ENCODE assay signal across 10 mouse cellular contexts in genomic region chr11:72343904-72344303, GRCm38 (mm10). TPM values are rescaled to one million over a fixed set of nuclear protein-coding genes. Genes with fewer than 3 reads are reported as not detected.
DNase-seq lines count a peak whose midpoint lies in the region; ATAC-seq and TF ChIP-seq lines count a peak whose summit lies in the region.
"Had no signal": no experiment of that assay in that cellular context is flagged by ENCODE, and none has a peak within 500 bp of the region (broad histone marks: within the 10 kb centered on the region; RNA-seq: fewer than 3 reads in every experiment).

No protein-coding gene starts in this region.

- POLR2A ChIA-PET in Patski (lab: Charles Lee), result no interaction called here

- no peaks in the 10 kb centered on the region for H3K27me3 ChIP-seq in hindbrain, embryonic 11.5 days (ENCODE audit: control insufficient read depth, insufficient read depth, low read length)
- H3K27me3 ChIP-seq in hindbrain, embryonic 13.5 days, result no peaks in the 10 kb centered on the region
- H3K27me3 ChIP-seq in Patski, result no peaks in the 10 kb centered on the region
- no peaks in the 10 kb centered on the region for H3K27me3 ChIP-seq in embryonic facial prominence, embryonic 11.5 days (ENCODE audit: control insufficient read depth, insufficient read depth, low read length)
- H3K27me3 ChIP-seq: embryonic facial prominence, embryonic 15.5 days; lung, embryonic 15.5 days had no signal

- H3K9me3 ChIP-seq in hindbrain, embryonic 11.5 days (ENCODE audit: control insufficient read depth, low read length), result no peaks in the 10 kb centered on the region
- H3K9me3 ChIP-seq in hindbrain, embryonic 13.5 days, result no peaks in the 10 kb centered on the region
- H3K9me3 ChIP-seq in embryonic facial prominence, embryonic 11.5 days (replicated peaks; ENCODE audit: control insufficient read depth, low read length), result no peaks in the 10 kb centered on the region
- H3K9me3 ChIP-seq: embryonic facial prominence, embryonic 15.5 days; lung, embryonic 15.5 days had no signal

- TF ChIP-seq CTCF in Patski (IDR thresholded peaks at IDR 0.05), result peak; percentile 84

- in situ Hi-C loops in Patski (cut with MboI; ENCODE audit: low pct_unique_long_range_greater_than_20kb), result loop anchor here (25.0 kb wide), 1 partner anchor 282 kb away; no protein-coding TSS in a partner anchor

- H3K27ac ChIP-seq in hindbrain, embryonic 11.5 days (ENCODE audit: low read depth, low read length), result no peak overlapping the region
- no peak overlapping the region for H3K27ac ChIP-seq in hindbrain, embryonic 13.5 days
- no peak overlapping the region for H3K27ac ChIP-seq in embryonic facial prominence, embryonic 11.5 days (replicated peaks; ENCODE audit: low read depth, low read length)
- H3K27ac ChIP-seq: embryonic facial prominence, embryonic 15.5 days; lung, embryonic 15.5 days had no signal

- H3K9ac ChIP-seq in hindbrain, embryonic 11.5 days (ENCODE audit: low read depth, low read length), result no peak overlapping the region
- no peak overlapping the region for H3K9ac ChIP-seq in hindbrain, embryonic 13.5 days
- H3K9ac ChIP-seq in embryonic facial prominence, embryonic 11.5 days (replicated peaks; ENCODE audit: low read length), result no peak overlapping the region
- H3K9ac ChIP-seq: embryonic facial prominence, embryonic 15.5 days; lung, embryonic 15.5 days had no signal

- no peaks in the 10 kb centered on the region for H3K36me3 ChIP-seq in hindbrain, embryonic 11.5 days (ENCODE audit: control insufficient read depth, insufficient read depth, low read length)
- no peaks in the 10 kb centered on the region for H3K36me3 ChIP-seq in hindbrain, embryonic 13.5 days
- H3K36me3 ChIP-seq in embryonic facial prominence, embryonic 11.5 days (replicated peaks; ENCODE audit: control insufficient read depth, insufficient read depth, low read depth, low read length), result no peaks in the 10 kb centered on the region
- H3K36me3 ChIP-seq: embryonic facial prominence, embryonic 15.5 days; lung, embryonic 15.5 days had no signal

- 29% methylated on average over 8 of the region's 8 CpGs for WGBS in hindbrain, embryonic 11.5 days
- 31% methylated on average over 8 of the region's 8 CpGs for WGBS in hindbrain, embryonic 13.5 days
- WGBS in embryonic facial prominence, embryonic 11.5 days, result 26% methylated on average over 8 of the region's 8 CpGs

- H3K4me2 ChIP-seq in hindbrain, embryonic 11.5 days (replicated peaks; ENCODE audit: low read depth, low read length), result no peak overlapping the region
- no peak overlapping the region for H3K4me2 ChIP-seq in hindbrain, embryonic 13.5 days
- H3K4me2 ChIP-seq in embryonic facial prominence, embryonic 11.5 days (ENCODE audit: low read depth, low read length), result no peak overlapping the region
- H3K4me2 ChIP-seq: embryonic facial prominence, embryonic 15.5 days; lung, embryonic 15.5 days had no signal

- peak; percentile 74 for DNase-seq in hindbrain, embryonic 11.5 days (ENCODE audit: low spot score)
- peak; percentile 69 for DNase-seq in A20 (ENCODE audit: low read depth, low spot score)
- no peak for DNase-seq in Patski (ENCODE audit: low read depth, low spot score)
- peak; percentile 74 for DNase-seq in embryonic facial prominence, embryonic 11.5 days (ENCODE audit: low spot score)
- DNase-seq in kidney, postnatal 36 days, result peak; percentile 59 to 88
- DNase-seq in mesoderm, embryonic 11.5 days (ENCODE audit: low read depth, low spot score), result peak; percentile 71

- H3K4me3 ChIP-seq in hindbrain, embryonic 11.5 days (ENCODE audit: low read depth, low read length), result no peak overlapping the region
- no peak overlapping the region for H3K4me3 ChIP-seq in hindbrain, embryonic 13.5 days
- H3K4me3 ChIP-seq in embryonic facial prominence, embryonic 11.5 days (ENCODE audit: low read depth, low read length), result no peak overlapping the region
- H3K4me3 ChIP-seq: embryonic facial prominence, embryonic 15.5 days; lung, embryonic 15.5 days had no signal

- CTCF ChIA-PET in Patski (lab: Charles Lee), result interaction anchor here (1.1 to 2.3 kb wide), 10 partner anchors 9 to 220 kb away, joined by 3 to 11 read pairs (median 6); no protein-coding TSS in a partner anchor

- no peak for ATAC-seq in hindbrain, embryonic 11.5 days (ENCODE audit: low FRiP score)
- no peak for ATAC-seq in hindbrain, embryonic 13.5 days (ENCODE audit: low FRiP score)
- no peak for ATAC-seq in Patski
- no peak for ATAC-seq in embryonic facial prominence, embryonic 11.5 days (replicated peaks; ENCODE audit: insufficient number of reproducible peaks, low FRiP score, low TSS enrichment, low read depth)
- no peak for ATAC-seq in monocyte, adult 5-6 weeks (replicated peaks; ENCODE audit: insufficient number of reproducible peaks, low FRiP score, low TSS enrichment, poor library complexity, severe bottlenecking)

- no peaks in the 10 kb centered on the region for H3K4me1 ChIP-seq in hindbrain, embryonic 11.5 days (replicated peaks; ENCODE audit: control insufficient read depth, insufficient read depth, low read length)
- peaks cover 9% of the 10 kb centered on the region; the same call in 1 of the 2 replicates for H3K4me1 ChIP-seq in hindbrain, embryonic 13.5 days (replicated peaks)
- H3K4me1 ChIP-seq in embryonic facial prominence, embryonic 11.5 days (ENCODE audit: control insufficient read depth, insufficient read depth, low read length), result no peaks in the 10 kb centered on the region

RNA-seq across cellular contexts. Expression of gene Tekt1, which starts 18.3 kb away (rescaled TPM):
- polyA plus RNA-seq in hindbrain, embryonic 11.5 days (2014; fragmentation: Nextera tagmentation; extraction: Ambion mirVana), result 8.7 and 8.9 TPM in 2 replicates
- 7.5 and 9.3 TPM in 2 replicates for polyA plus RNA-seq in hindbrain, embryonic 13.5 days (2015; fragmentation: Nextera tagmentation; extraction: Ambion mirVana)
- not detected for polyA plus RNA-seq in Patski (2021)
- polyA plus RNA-seq in embryonic facial prominence, embryonic 11.5 days (2014; fragmentation: Nextera tagmentation; extraction: Ambion mirVana), result 6.3 and 6.4 TPM in 2 replicates
- not detected in 3 replicates for total RNA-seq in monocyte, adult 5-6 weeks (2017)

RNA-seq across cellular contexts. Expression of gene Fbxo39, which starts 29.7 kb away (rescaled TPM):
- polyA plus RNA-seq in hindbrain, embryonic 11.5 days (2014; fragmentation: Nextera tagmentation; extraction: Ambion mirVana), result not detected in 2 replicates
- not detected in 2 replicates for polyA plus RNA-seq in hindbrain, embryonic 13.5 days (2015; fragmentation: Nextera tagmentation; extraction: Ambion mirVana)
- not detected for polyA plus RNA-seq in Patski (2021)
- polyA plus RNA-seq in embryonic facial prominence, embryonic 11.5 days (2014; fragmentation: Nextera tagmentation; extraction: Ambion mirVana), result not detected in 2 replicates
- 0.29 to 0.57 TPM in 2 of 3 replicates, not detected in the other for total RNA-seq in monocyte, adult 5-6 weeks (2017)
- polyA plus RNA-seq: embryonic facial prominence, embryonic 15.5 days; lung, embryonic 15.5 days had no signal

RNA-seq across cellular contexts. Expression of gene Xaf1, which starts 42.5 kb away (rescaled TPM):
- polyA plus RNA-seq in hindbrain, embryonic 11.5 days (2014; fragmentation: Nextera tagmentation; extraction: Ambion mirVana), result 0.98 and 1.3 TPM in 2 replicates
- 1.8 and 2.0 TPM in 2 replicates for polyA plus RNA-seq in hindbrain, embryonic 13.5 days (2015; fragmentation: Nextera tagmentation; extraction: Ambion mirVana)
- 8.6 TPM for polyA plus RNA-seq in Patski (2021)
- polyA plus RNA-seq in embryonic facial prominence, embryonic 11.5 days (2014; fragmentation: Nextera tagmentation; extraction: Ambion mirVana), result 1.2 TPM in 2 replicates
- total RNA-seq in monocyte, adult 5-6 weeks (2017), result 21.7 to 46.0 TPM (median 28.6 TPM) in 3 replicates
